Mouse (Mus musculus): Measurements from ENCODE around the gene Ifitm2.
A peak's percentile ranks its signal among the peaks of the same experiment; 100 is the strongest.

The Ifitm2 gene

GRCm38 (mm10) chr7:140942341-140942740 is 13.4 kb downstream of the Ifitm2 start:
- no peak for DNase-seq

- DNase-seq = peak; percentile 92
Measured at GRCm38 (mm10) chr7:140941222-140942051, 14.3 kb downstream of the Ifitm2 start, which contains the start of gene Pgghg. Gene Pgghg (plus strand): TSS chr7:140941391.

- DNase-seq = peak; percentile 52
Measured at GRCm38 (mm10) chr7:140939669-140940171, 16.1 kb downstream of the Ifitm2 start.

- no peak for DNase-seq
Measured at GRCm38 (mm10) chr7:140938896-140939295, 16.9 kb downstream of the Ifitm2 start.

DNA sequence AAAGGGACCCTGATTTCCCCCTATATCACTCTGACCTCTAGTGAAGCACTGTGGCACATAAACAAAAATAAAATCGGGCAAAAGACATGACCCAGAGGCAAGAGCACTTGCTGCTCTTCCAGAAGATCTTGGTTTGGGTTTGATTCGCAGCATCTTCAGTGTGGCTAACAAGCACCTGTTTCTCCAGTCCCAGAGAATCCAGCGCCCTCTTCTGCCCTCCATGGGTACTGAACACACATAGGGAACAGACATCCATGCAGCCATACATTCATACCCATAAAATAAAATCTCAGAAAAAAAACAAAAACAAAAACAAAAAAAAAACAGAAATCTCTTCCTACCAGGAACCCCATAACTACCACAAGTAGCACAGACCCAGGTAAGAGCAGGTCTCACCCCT is 17.4 kb downstream of the Ifitm2 start:
- DNase-seq = no peak

DNA sequence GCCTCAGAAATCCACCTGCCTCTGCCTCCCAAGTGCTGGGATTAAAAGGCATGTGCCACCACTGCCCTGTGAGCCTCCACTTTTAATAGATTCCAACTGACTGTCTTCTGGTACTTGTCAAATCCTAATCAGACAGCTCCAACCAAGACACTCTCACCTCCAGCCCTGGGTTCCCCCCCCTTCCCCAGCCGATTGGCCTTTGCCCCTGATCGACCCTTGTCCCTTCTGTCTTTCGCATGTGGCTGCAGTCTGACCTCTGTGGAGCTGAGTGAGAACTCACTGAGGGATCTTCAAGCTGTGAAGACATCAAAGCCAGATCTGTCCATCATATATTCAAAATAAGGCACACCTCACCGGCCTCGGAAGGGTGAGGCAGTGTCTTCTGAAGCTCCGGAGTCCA is 28.6 kb downstream of the Ifitm2 start:
- no peak for DNase-seq

- DNase-seq = no peak
Measured at GRCm38 (mm10) chr7:140923070-140923775, 32.6 kb downstream of the Ifitm2 start.

DNA sequence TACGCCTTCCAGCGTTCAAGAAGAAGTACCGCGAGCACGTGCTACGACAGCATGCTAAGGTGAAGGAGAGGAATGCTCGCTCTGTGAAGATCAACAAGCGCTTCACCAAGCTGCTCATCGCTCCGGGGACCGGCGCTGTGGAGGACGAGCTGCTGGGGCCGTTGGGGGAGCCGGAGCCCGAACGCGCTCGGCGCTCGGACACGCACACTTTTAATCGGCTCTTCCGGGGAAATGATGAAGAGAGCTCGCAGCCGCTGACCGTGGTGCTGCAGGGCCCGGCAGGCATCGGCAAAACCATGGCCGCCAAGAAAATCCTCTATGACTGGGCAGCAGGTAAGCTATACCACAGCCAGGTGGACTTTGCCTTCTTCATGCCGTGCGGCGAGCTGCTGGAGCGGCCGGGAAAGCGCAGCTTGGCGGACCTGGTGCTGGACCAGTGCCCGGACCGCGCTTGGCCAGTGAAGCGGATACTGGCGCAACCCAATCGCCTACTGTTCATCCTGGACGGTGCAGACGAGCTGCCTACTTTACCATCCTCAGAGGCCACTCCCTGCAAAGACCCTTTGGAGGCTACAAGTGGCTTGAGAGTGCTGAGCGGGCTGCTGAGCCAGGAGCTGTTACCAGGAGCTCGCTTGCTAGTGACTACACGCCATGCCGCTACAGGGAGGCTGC is 33.3 kb downstream of the Ifitm2 start:
- DNase-seq = peak; percentile 91

GRCm38 (mm10) chr7:140921225-140921975 is 34.4 kb downstream of the Ifitm2 start:
- no peak for DNase-seq

- DNase-seq = no peak
Measured at GRCm38 (mm10) chr7:140920418-140921029, 35.3 kb downstream of the Ifitm2 start, which contains the start of gene Nlrp6. Gene Nlrp6 (plus strand): TSS chr7:140920902.

- no peak for DNase-seq
Measured at GRCm38 (mm10) chr7:140919911-140920310, 35.9 kb downstream of the Ifitm2 start.

GRCm38 (mm10) chr7:140914031-140914690 is 41.6 kb downstream of the Ifitm2 start:
- peak; percentile 42 for DNase-seq

DNA sequence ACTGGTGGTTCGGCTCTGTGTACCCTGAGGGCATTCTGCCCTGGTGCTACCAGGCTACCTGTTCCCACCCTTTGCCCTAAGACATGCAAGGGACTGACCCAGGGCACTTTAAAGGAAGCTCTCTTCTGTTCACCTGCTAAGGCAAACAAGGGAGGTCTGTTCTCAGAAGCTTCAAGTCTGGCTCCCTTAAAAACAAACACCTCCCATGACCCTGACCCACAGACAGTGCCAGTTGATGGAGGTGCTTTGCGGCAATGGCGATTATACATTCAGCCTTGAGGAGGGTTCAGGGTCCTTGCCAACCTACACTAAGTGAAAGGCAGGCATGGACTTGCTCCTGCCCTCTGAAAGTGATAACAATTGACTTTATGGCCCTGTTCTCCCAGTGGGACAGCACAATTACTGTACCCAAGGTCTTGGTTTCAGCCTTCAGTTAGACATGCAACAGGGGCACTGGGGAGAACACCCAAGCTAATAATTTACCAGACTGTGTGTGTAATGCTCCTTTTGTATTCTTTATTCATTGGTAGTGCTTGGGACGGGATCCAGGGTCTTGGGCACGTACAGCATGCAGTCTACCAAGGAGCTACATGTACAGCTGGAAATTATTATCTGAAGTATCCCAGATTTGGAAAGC is 42.8 kb downstream of the Ifitm2 start:
- peak; percentile 47 for DNase-seq

- no peak for DNase-seq
Measured at GRCm38 (mm10) chr7:140912293-140912692, 43.5 kb downstream of the Ifitm2 start.

GRCm38 (mm10) chr7:140908634-140909107 is 47.1 kb downstream of the Ifitm2 start:
- peak; percentile 89 for DNase-seq

DNA sequence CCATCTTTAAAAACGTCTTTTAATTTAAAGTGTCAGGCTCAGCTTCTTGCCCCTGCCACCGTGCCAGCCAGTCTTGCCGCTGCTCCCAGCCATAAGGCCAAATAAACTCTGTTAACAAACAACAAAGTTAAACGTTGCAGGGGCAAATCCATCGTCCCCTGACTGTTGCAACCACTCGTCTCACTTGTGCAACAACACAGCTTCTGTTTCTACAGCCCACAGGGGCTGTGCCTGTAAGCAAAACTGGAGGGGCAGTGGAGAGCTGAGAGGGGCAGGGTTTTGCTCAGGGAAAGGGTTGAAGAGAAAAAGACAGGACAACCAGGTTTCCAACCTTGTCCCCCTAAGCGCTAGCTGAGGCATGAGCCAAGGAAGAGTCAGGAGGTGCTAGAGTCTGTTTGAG is 47.6 kb downstream of the Ifitm2 start:
- DNase-seq = no peak

GRCm38 (mm10) chr7:140907697-140908096 is 48.1 kb downstream of the Ifitm2 start:
- DNase-seq = no peak

DNA sequence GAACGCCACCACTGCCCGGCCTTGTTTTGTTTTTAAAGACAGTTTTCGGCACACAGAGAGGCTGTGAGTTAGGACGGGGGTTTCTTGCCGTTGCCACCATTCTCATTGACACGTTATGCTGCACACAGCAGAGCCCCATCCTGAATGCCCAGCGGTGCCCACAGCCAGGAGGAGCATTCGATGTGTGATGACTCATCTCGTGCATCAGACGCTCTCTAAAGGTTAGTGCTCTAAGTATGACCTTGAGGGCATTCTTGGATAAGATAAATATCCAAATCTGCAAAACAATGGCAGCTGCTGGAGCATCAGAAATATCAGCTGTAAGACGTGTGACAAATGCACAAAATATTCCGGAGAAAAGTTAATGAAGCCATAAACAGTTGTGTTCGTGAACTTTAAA is 48.7 kb downstream of the Ifitm2 start:
- DNase-seq = no peak

DNA sequence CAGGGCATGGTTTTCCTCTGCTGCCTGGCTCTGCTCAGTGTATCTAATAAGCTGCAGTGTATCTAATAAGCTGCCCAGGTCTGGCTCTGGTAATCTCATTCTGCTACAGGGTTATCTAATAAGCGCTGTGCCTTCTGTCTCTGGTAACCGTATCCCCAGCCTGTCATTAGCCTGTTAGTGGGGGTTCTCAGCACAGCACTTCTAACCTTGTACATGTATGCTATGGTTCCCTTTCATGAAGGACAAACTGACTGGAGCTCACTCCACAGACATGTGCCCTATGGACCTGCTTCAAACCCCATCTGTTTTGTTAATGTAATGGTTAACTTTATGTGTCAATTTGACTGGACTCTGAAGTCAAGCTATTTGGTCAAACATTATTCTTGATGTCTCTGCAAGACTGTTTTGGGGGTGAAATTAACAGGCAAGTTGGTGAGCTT is 50.1 kb downstream of the Ifitm2 start:
- DNase-seq = peak; percentile 50
